Mouse (Mus musculus) cerebellum, adult 18-20 months (tissue): ENCODE data around the gene Coch.
"Not testable (repeated sequence)": the region's sequence is repeated elsewhere in the genome, so short reads cannot be mapped to it uniquely, and the experiment has no call there.

ENCODE experiments used
- DNase-seq, 2 experiments: peaks; one replicate each; pipeline ENCODE4 v3.0.0; 2021

Gene Coch

GRCm38 (mm10) chr12:51593229-51594029 lies at the start of gene Coch:
Gene Coch, plus strand, starts transcription at chr12:51593341.
- DNase-seq = peak; percentile 8 to 13

- DNase-seq = no peak
Observed at GRCm38 (mm10) chr12:51543402-51543960, 49.7 kb upstream of the Coch start.

GRCm38 (mm10) chr12:51555041-51555440 lies 38.1 kb upstream of the Coch start:
- no peak for DNase-seq

GRCm38 (mm10) chr12:51561416-51561815 lies 31.7 kb upstream of the Coch start:
- no peak for DNase-seq

- no peak for DNase-seq
Observed at GRCm38 (mm10) chr12:51567225-51567624, 25.9 kb upstream of the Coch start.

- DNase-seq = no peak
Observed at GRCm38 (mm10) chr12:51569472-51569871, 23.7 kb upstream of the Coch start.

- DNase-seq = no peak
Observed at GRCm38 (mm10) chr12:51569944-51570343, 23.2 kb upstream of the Coch start.

GRCm38 (mm10) chr12:51572651-51573050 lies 20.5 kb upstream of the Coch start:
- no peak for DNase-seq

- not testable (repeated sequence) for DNase-seq
Observed at GRCm38 (mm10) chr12:51577816-51578215, 15.3 kb upstream of the Coch start.

GRCm38 (mm10) chr12:51589263-51589662 lies 3.9 kb upstream of the Coch start:
- no peak for DNase-seq

- no peak for DNase-seq
Observed at GRCm38 (mm10) chr12:51591921-51592320, 1.2 kb upstream of the Coch start.

- DNase-seq = no peak
Observed at GRCm38 (mm10) chr12:51592888-51593228, 283 bp upstream of the Coch start.

GRCm38 (mm10) chr12:51594030-51594470 lies 909 bp downstream of the Coch start:
- no peak for DNase-seq

GRCm38 (mm10) chr12:51603306-51603705 lies 10.2 kb downstream of the Coch start:
- no peak for DNase-seq

- peak in 1 of 2 experiments; percentile 23 for DNase-seq
Observed at GRCm38 (mm10) chr12:51606138-51606537, 13.0 kb downstream of the Coch start.

GRCm38 (mm10) chr12:51612361-51612760 lies 19.2 kb downstream of the Coch start:
- no peak for DNase-seq

GRCm38 (mm10) chr12:51620572-51620971 lies 27.4 kb downstream of the Coch start:
- DNase-seq = no peak

- DNase-seq = no peak
Observed at GRCm38 (mm10) chr12:51621161-51621560, 28.0 kb downstream of the Coch start.

GRCm38 (mm10) chr12:51622670-51623365 lies 29.7 kb downstream of the Coch start:
- DNase-seq = no peak

- no peak for DNase-seq
Observed at GRCm38 (mm10) chr12:51623366-51623694, 30.2 kb downstream of the Coch start.

- no peak for DNase-seq
Observed at GRCm38 (mm10) chr12:51633481-51633880, 40.3 kb downstream of the Coch start.

- DNase-seq = no peak
Observed at GRCm38 (mm10) chr12:51636260-51636659, 43.1 kb downstream of the Coch start.

- no peak for DNase-seq
Observed at GRCm38 (mm10) chr12:51636689-51637470, 43.7 kb downstream of the Coch start.
